Mouse (Mus musculus) liver, adult 2 months (tissue): ENCODE results near the gene Cerk.

Experiments used
- CTCF ChIP-seq: fragments of 200-500 bp; IDR thresholded peaks from 2 replicates; pipeline ENCODE4 v1.5.1; 2011; ENCODE audit warnings: low read depth, low read length, control low read depth
- POLR2A ChIP-seq: fragments of 200-500 bp; IDR thresholded peaks from 2 replicates; pipeline ENCODE4 v1.6.1; 2011; ENCODE audit warnings: low read length, control low read depth; ENCODE audit not compliant: insufficient read depth; ENCODE audit errors: extremely low read depth

GRCm38 (mm10) chr15:86206385-86206784 is 20.4 kb upstream of the Cerk start:
- TF ChIP-seq POLR2A (no peak), CTCF (no peak)
